Mouse (Mus musculus) lung, postnatal 14 days (tissue): ENCODE measurements at regions not wholly inside any gene's neighbourhood (a gene's known extent, or its start where the extent isn't known, plus 50 kb on each side); places are given as distances from the start of the nearest gene placed in this dataset.

Experiments
- DNase-seq: peaks from one replicate; pipeline ENCODE4 v3.0.0; 2021

GRCm38 (mm10) chr9:6608428-6609283 lies 339.0 kb upstream of the Ddi1 start:
- no peak for DNase-seq
